Mouse (Mus musculus): Measurements from ENCODE around the gene Ppp1r35. TPM values are rescaled to one million over a fixed set of nuclear protein-coding genes. Genes with fewer than 3 reads are reported as not detected.

Gene Ppp1r35
- polyA plus RNA-seq, 1 experiment from 2014 or later: 67.7 TPM

DNA sequence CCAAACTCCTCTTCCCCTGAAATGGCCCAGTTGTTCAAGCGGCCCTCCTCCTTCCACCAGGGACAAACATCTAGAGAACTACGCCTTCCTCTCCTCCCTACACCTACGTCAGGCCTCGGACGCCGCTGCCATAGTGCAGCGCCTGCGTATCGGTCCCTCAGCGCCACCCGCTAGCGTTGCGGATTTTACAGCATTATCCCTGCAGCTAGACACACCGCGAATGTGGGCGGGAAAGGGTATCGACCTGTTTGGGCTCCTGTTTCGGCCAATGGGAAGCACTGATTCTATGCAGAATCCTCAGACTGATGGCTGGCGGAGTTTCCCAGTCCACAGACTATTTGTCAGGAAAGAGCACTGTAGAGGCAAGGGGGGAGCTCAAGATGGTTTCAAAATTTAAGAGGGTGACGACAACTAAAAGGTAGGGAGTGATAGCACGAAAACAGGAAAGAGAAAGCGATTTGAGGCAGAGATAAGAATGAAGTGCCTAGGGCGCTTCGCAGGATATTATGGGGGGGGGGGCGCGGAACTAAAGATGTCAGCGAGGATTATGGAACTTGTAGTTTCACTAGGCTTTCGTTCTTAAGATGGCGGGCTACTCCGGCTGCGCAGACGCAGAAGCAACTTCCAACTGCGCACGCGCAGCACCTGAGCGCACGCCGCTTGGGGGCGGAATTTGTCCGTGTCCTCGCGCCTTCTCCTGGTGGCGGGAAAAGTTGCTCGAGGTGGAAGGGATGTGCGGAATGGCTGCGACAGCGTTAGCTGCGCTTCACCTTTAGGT is 8.7 kb downstream of the Ppp1r35 start, which contains the start of the genes Mepce and Zcwpw1:
TSS of gene Mepce (minus strand) at position 505 of the 778 bp plus-strand sequence.
TSS of gene Zcwpw1 (plus strand) at position 648 of the 778 bp plus-strand sequence.
- Histone ChIP-seq H3K4me2 (replicated peaks) (peak within 1 kb of the TSS; percentile 80), H3K9ac (replicated peaks) (peak within 1 kb of the TSS; percentile 97), H3K36me3 (peaks cover 22% of the 10 kb centered on the region), H3K4me3 (peak within 1 kb of the TSS; percentile 79), H3K27me3 (peaks cover 14% of the 10 kb centered on the region), H3K27ac (replicated peaks) (peak within 1 kb of the TSS; percentile 98), H3K4me1 (peaks cover 34% of the 10 kb centered on the region), H3K9me3 (no peaks in the 10 kb centered on the region)
- under 1% methylated on average over 48 of the region's 48 CpGs for WGBS
- ATAC-seq (ENCODE audit: low FRiP score, low read depth): peak; percentile 64

DNA sequence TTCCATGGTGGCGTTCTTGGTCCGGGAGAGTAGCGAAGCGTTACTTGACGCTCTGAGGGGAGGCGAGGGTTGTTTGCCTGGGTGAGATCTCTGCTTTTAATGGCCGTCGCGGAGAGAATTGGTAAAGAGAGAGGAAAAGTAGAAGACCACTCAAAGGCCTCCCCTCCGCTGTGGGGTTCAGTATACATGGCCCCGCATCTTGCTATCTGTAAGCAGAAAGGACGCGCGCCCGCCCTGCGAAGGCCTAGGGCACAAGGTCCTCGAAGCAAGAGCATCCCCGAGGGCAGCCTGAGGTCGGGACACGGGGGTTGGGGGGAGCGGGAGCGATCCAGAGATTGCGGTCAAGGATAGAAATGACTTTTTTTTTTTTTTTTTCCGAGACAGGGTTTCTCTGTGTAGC is 9.5 kb downstream of the Ppp1r35 start:
- Histone ChIP-seq H3K9me3 (no peaks in the 10 kb centered on the region), H3K4me1 (peaks cover 25% of the 10 kb centered on the region), H3K27ac (replicated peaks) (no peak overlapping the region), H3K36me3 (peaks cover 14% of the 10 kb centered on the region), H3K4me2 (replicated peaks) (peak overlapping the region; percentile 80), H3K27me3 (peaks cover 14% of the 10 kb centered on the region), H3K4me3 (peak overlapping the region; percentile 79), H3K9ac (replicated peaks) (no peak overlapping the region)
- 71% methylated on average over 24 of the region's 24 CpGs for WGBS
- ATAC-seq (ENCODE audit: low FRiP score, low read depth): no peak

DNA sequence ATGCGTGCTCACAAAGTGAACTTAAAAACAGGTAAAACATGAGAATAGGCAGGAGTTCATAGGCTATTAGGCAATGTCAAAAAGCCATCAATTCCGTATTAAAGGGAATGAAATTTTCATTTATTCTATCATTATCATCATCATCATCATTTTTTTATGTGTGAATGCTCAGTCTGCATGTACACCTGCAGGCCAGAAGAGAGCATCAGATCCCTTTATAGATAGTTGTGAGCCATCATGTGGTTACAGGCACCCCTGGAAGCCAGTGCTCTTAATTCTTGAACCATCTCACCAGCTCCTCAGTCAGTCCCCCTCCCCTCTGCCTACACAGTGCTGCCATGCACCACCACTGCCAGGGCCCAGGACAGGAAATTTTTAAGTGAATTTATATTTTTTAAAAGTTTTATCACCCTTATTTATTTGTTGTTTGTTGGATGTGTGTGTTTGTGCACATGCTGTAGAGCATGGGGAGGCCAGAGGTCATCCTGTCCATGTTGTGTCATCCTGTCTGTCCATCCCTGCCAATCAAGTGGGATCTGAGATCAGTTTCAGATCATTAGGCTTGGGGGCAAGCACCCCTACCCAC is 10.4 kb downstream of the Ppp1r35 start:
- no peak for ATAC-seq (ENCODE audit: low FRiP score, low read depth)
- Histone ChIP-seq H3K9ac (replicated peaks) (no peak overlapping the region), H3K9me3 (no peaks in the 10 kb centered on the region), H3K27ac (replicated peaks) (no peak overlapping the region), H3K27me3 (peaks cover 14% of the 10 kb centered on the region), H3K4me1 (peaks cover 17% of the 10 kb centered on the region), H3K4me3 (no peak overlapping the region), H3K36me3 (peaks cover 5% of the 10 kb centered on the region), H3K4me2 (replicated peaks) (no peak overlapping the region)
- 97% methylated on average over 2 of the region's 2 CpGs for WGBS

DNA sequence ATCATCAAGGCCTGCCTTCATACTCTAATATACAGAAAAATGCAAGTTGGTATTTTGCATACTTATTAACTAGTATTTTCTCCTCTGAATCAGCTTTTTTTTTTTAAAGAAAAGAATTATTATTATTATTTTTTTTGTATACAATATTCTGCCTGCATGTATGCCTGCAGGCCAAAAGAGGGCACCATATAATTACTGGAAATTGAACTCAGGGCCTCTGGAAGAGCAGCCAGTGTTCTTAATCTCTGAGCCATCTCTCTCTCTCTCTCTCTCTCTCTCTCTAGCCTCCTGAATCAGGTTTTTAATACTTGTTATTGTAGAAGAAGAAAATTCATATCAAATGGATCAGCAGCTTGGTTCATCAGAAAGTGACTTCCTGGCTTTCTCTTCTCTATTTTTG is 12.9 kb downstream of the Ppp1r35 start:
- no peak overlapping the region for H3K9ac ChIP-seq (replicated peaks)
- no peak overlapping the region for H3K4me2 ChIP-seq (replicated peaks)
- peaks cover 14% of the 10 kb centered on the region for H3K27me3 ChIP-seq
- H3K4me3 ChIP-seq: no peak overlapping the region
- ATAC-seq (ENCODE audit: low FRiP score, low read depth): no peak
- no peaks in the 10 kb centered on the region for H3K36me3 ChIP-seq
- no peak overlapping the region for H3K27ac ChIP-seq (replicated peaks)
- H3K4me1 ChIP-seq: peaks cover 4% of the 10 kb centered on the region; the same call in 1 of the 2 replicates
- H3K9me3 ChIP-seq: no peaks in the 10 kb centered on the region

DNA sequence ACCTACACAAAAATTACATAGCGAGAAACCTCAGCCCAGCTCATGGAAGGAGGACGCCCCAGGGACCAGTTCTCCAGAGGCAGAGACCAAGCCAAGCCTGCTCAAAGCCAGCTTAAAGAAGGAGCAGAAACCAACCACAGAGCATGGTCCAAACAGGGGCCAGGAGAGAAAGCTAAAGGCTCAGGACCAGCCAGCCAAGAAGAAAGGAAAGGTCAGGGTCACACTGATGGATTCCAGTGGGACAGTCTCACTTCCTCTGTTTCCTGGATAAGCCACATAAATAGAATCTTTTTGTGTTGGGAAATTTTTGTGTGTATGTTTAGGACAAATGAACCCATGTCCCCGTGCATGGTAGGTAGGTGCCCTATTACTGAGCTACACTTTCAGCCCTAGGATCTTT is 18.0 kb downstream of the Ppp1r35 start:
- no peak overlapping the region for H3K9ac ChIP-seq (replicated peaks)
- no peaks in the 10 kb centered on the region for H3K4me1 ChIP-seq
- H3K4me2 ChIP-seq (replicated peaks): no peak overlapping the region
- ATAC-seq (ENCODE audit: low FRiP score, low read depth): no peak
- 83% methylated on average over 3 of the region's 3 CpGs for WGBS
- no peaks in the 10 kb centered on the region for H3K27me3 ChIP-seq
- H3K27ac ChIP-seq (replicated peaks): no peak overlapping the region
- no peak overlapping the region for H3K4me3 ChIP-seq
- H3K36me3 ChIP-seq: no peaks in the 10 kb centered on the region
- H3K9me3 ChIP-seq: no peaks in the 10 kb centered on the region

DNA sequence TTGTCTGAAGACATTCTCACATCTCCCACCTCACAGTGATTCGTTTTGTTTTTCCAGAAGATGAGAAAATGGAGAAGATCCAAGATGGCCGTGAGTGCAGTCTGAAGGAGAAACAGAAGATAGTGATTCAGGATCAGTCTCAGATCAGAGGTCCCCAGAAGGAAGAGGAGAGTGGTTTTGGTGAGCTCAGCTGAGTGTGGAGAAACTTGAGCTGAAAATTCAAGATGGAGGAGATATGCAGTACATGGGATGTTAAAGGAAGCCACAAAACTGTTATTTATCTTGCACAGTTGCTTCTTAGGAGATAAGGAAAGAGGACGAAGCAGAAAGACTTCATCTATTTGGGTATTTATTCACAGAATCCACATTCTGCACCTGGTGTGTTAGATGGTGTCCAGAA is 22.3 kb downstream of the Ppp1r35 start:
- no peak overlapping the region for H3K27ac ChIP-seq (replicated peaks)
- H3K9me3 ChIP-seq: no peaks in the 10 kb centered on the region
- H3K9ac ChIP-seq (replicated peaks): no peak overlapping the region
- no peak overlapping the region for H3K4me3 ChIP-seq
- H3K4me1 ChIP-seq: no peaks in the 10 kb centered on the region
- no peak overlapping the region for H3K4me2 ChIP-seq (replicated peaks)
- no peaks in the 10 kb centered on the region for H3K27me3 ChIP-seq
- WGBS: 84% methylated on average over 3 of the region's 3 CpGs
- no peaks in the 10 kb centered on the region for H3K36me3 ChIP-seq
- ATAC-seq (ENCODE audit: low FRiP score, low read depth): no peak

DNA sequence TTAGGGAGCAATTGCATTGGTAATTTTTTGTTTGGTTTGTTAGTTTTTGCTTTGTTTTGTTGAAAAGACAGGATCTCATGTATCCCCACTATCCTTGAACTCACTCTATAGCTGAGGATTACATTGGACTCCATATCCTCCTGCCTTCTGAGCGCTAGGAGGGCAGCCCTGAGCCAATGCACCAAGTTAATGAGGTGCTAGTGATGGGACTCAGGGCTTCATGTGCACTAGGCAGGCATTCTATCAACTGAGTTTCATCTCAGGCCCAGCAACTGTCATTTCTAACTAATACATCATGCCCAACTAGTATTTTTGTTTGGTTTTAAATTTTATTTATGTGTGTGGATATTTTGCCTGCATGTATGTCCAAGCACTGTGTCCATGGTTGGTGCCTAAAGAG is 27.5 kb downstream of the Ppp1r35 start:
- no peaks in the 10 kb centered on the region for H3K36me3 ChIP-seq
- H3K9ac ChIP-seq (replicated peaks): no peak overlapping the region
- WGBS: 64% methylated on average over 1 of the region's 1 CpGs
- H3K4me1 ChIP-seq: no peaks in the 10 kb centered on the region
- H3K4me3 ChIP-seq: no peak overlapping the region
- ATAC-seq (ENCODE audit: low FRiP score, low read depth): no peak
- no peak overlapping the region for H3K27ac ChIP-seq (replicated peaks)
- H3K27me3 ChIP-seq: no peaks in the 10 kb centered on the region
- H3K9me3 ChIP-seq: no peaks in the 10 kb centered on the region
- H3K4me2 ChIP-seq (replicated peaks): no peak overlapping the region

DNA sequence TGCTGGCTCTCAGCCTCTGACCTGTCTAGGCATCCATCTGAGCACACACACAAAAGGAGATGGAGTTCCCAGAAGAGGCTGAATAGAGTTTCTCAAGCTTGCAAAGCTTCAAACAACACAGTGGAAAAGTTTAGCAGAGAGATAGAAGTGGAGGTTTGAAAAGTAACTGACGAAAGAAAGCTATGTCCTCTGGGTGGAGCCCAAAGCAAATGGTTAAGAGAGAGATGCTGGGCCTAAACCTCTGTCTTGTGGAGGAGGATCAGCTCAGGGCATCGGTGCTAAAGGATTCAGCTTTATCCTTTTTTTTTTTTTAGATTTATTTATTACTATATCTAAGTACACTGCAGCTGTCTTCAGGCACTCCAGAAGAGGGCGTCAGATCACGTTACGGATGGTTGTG is 29.7 kb downstream of the Ppp1r35 start:
- Histone ChIP-seq H3K4me3 (no peak overlapping the region), H3K9ac (replicated peaks) (no peak overlapping the region), H3K27ac (replicated peaks) (no peak overlapping the region), H3K36me3 (no peaks in the 10 kb centered on the region), H3K4me1 (no peaks in the 10 kb centered on the region), H3K9me3 (no peaks in the 10 kb centered on the region), H3K27me3 (no peaks in the 10 kb centered on the region), H3K4me2 (replicated peaks) (no peak overlapping the region)
- no peak for ATAC-seq (ENCODE audit: low FRiP score, low read depth)
- WGBS: 84% methylated on average over 5 of the region's 5 CpGs

DNA sequence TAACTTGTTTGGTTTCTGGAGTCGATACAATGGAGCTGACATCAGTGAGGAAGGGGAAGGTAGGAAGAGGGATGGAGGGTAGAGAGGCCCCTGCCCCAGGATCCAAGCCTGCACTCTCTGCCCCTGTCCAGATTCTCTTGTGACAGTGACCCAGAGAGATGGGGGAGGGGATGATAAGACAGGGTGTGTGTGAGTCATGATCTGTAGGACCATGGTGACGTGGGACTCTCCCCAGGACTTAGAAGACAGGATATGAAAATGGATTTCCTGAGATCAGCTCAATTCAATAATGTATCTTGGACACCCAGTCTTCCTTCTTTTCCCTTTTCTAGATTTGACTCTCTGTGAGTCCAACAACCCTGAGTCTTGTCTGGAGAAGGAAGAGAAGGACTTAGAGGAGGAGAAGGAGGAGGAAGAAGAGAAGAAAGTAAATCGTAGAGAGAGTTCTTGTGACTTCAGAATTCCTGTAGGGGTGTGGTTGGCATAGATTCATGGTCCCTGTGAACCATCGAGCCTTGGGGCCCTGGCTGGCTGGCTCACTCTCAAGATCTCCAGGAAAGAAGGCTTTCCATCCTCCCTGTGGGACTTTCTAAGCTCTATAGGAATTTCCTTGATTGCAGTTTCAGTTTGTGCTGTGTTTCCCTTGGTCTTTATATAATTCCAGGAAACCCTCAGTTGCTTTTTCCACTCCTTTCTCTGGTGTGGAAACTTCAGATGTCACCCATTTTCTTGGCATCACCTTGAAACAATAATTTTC is 39.0 kb downstream of the Ppp1r35 start:
- no peak overlapping the region for H3K27ac ChIP-seq (replicated peaks)
- 82% methylated on average over 4 of the region's 4 CpGs for WGBS
- no peaks in the 10 kb centered on the region for H3K27me3 ChIP-seq

DNA sequence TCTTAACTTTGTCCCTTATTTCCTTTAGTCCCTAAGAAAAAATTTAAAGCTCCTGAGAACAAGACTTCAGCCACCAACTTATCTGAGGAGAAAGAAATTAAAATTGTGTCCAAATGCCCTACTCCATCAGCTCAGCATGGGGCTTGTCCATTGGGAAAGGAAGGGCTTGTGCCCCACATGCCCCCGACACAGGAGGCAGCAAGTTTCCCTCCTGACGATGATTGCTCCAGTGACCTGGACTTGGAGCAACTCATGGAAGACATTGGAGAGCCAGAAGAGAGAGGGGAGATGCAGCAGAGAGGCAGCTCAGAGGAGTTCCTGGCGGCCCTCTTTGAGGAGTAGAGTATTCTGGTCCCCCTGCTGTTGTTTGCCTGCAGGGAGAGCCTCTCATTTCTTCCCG is 43.5 kb downstream of the Ppp1r35 start:
- Histone ChIP-seq H3K36me3 (no peaks in the 10 kb centered on the region), H3K4me1 (no peaks in the 10 kb centered on the region), H3K4me2 (replicated peaks) (no peak overlapping the region), H3K9me3 (no peaks in the 10 kb centered on the region), H3K4me3 (no peak overlapping the region), H3K27me3 (no peaks in the 10 kb centered on the region), H3K9ac (replicated peaks) (no peak overlapping the region), H3K27ac (replicated peaks) (no peak overlapping the region)
- WGBS: 70% methylated on average over 4 of the region's 4 CpGs
- ATAC-seq (ENCODE audit: low FRiP score, low read depth): no peak

More for the DNA sequence above, 39.0 kb downstream of the Ppp1r35 start:
- Histone ChIP-seq H3K9me3 (no peaks in the 10 kb centered on the region), H3K4me2 (replicated peaks) (no peak overlapping the region), H3K36me3 (no peaks in the 10 kb centered on the region), H3K4me1 (no peaks in the 10 kb centered on the region), H3K4me3 (no peak overlapping the region), H3K9ac (replicated peaks) (no peak overlapping the region)
- no peak for ATAC-seq (ENCODE audit: low FRiP score, low read depth)

DNA sequence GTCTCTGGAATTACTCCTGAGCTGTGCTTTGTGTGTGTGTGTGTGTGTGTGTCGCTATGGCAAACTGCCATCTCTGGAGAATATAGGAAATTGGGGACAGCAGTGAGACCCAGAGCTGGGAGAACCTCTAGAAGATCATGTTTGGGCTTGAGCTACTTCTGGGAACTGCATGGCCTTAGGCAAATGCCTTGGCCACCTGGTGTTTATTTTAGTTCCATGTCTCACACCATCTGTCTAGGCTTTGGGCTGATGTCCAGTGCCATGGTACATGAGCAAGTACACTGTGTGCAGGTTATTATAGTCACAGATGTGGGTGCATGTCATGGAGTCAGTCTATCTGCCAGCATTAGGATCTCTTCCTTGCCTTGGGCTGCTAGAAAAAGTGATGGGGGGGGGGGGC is 44.0 kb downstream of the Ppp1r35 start:
- no peak for ATAC-seq (ENCODE audit: low FRiP score, low read depth)
- no peaks in the 10 kb centered on the region for H3K27me3 ChIP-seq
- H3K4me1 ChIP-seq: no peaks in the 10 kb centered on the region
- H3K4me3 ChIP-seq: no peak overlapping the region
- no peaks in the 10 kb centered on the region for H3K36me3 ChIP-seq
- H3K27ac ChIP-seq (replicated peaks): no peak overlapping the region
- 80% methylated on average over 1 of the region's 1 CpGs for WGBS
- H3K4me2 ChIP-seq (replicated peaks): no peak overlapping the region
- no peaks in the 10 kb centered on the region for H3K9me3 ChIP-seq
- no peak overlapping the region for H3K9ac ChIP-seq (replicated peaks)

DNA sequence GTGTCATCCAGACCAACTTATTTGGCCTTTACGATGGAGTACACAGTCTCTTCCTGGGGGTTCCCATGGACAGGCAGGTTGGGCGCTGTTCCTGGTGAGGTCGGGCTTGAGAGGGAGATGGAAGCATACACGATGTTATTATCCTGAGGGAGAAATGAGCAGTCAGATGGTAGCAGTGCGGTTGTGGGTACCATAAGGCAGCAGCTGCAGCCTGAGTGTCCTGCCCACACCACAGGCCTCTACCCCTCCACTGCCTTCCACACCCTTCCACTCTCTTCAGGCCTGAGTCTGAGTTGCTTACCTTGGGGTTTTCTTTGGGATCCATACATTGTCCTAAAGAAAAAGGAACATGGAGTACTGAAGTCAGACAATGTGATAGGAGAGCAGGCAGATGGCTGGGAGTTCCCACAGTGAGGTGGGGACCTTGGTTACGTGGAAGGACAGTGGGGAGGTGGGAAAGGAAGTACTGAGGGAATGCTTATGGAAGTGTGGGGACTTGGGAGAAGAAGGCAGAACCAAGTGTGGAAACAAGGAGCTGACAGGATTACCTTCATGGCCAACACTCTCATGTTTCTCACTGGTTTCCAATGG is 44.9 kb downstream of the Ppp1r35 start:
- Histone ChIP-seq H3K9me3 (no peaks in the 10 kb centered on the region), H3K4me2 (replicated peaks) (no peak overlapping the region), H3K36me3 (no peaks in the 10 kb centered on the region), H3K4me3 (no peak overlapping the region), H3K4me1 (no peaks in the 10 kb centered on the region), H3K27me3 (no peaks in the 10 kb centered on the region), H3K9ac (replicated peaks) (no peak overlapping the region), H3K27ac (replicated peaks) (no peak overlapping the region)
- 92% methylated on average over 6 of the region's 6 CpGs for WGBS
- no peak for ATAC-seq (ENCODE audit: low FRiP score, low read depth)

Measured in midbrain, embryonic 12.5 days (tissue).